Mouse (Mus musculus) neutrophil, adult 83 days (primary cell): ENCODE measurements around the gene Jph2. TPM values are rescaled to one million over a fixed set of nuclear protein-coding genes. Genes with fewer than 3 reads are reported as not detected.

Experiments
- total RNA-seq, 2 experiments: library from RNA; stranded (reverse); gene quantifications; one replicate each; pipeline ENCODE4 v1.2.4; 2023

The Jph2 gene
- under 1 TPM in 1 of 2 experiments, not detected in 1; 0.15 TPM for total RNA-seq

DNA sequence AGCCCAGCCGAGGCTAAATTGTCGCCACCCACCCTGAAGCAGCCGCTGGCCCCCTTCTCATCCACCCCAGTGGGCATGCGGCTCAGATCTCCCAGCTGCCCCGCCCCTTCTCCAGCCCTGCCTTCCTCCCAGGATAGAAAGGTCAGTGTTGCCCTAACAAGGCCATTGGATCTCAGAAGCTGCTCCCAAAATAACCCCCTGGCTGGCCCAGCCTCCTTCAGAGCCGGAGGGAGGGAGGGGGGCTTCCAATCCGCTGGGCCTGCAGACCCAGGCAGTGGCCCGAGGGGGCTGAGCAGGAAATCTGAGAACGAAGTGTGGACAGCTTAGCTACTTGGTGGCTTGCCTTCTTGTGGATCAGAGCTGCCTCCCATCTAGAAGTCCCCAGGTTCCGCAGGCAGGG lies at the start of gene Jph2:
Gene Jph2 (minus strand): TSS at position 89 of the 400 bp plus-strand sequence.

DNA sequence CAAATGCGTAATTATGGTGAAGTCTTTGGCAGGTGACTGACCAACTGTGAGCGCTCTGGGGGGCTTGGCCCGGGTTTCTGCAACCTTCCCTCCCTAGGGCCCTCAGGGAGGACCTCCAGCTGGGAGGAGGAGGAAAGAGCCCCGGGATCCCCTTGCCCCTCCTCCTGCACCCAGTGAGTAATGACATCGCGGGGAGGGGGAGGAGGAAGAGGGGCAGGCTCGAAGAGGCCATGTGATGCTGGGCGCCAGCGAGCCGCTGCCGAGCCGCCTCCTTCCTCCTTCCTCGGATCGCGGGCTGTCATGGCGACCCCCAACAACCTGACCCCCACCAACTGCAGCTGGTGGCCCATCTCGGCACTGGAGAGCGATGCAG lies 40.4 kb upstream of the Jph2 start, which contains the start of gene Gdap1l1:
Gene Gdap1l1 (plus strand): TSS at position 231 of the 373 bp plus-strand sequence.

DNA sequence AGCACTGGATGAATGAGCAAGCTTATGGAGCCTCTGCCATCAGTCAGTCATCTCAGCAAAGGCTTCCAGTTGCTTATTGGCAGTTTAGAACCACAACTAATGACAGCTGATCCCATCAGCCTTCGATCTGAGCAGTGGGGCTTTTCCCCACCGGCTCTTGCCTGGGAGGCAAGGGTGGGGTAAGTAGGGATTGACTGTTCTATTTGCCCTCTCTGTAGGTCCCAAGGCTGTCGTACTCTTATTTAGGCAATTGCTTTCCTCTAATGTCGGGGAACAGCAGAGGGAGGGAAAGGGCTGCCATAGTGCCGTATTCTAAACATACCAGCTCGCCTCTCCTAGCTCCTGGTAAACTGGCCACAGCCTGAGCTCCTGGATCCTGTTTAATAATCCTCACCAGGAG lies 26.8 kb upstream of the Jph2 start, which contains the start of gene Oser1:
Gene Oser1 (minus strand): TSS at position 101 of the 400 bp plus-strand sequence.

Other genes starting within 250 kb of the Jph2 start
- gene Tox2, start 194.9 kb downstream of the Jph2 start, total RNA-seq, result not detected
- 10 to 100 TPM; 66.5 to 74.8 TPM for gene Oser1, start 26.7 kb upstream of the Jph2 start, total RNA-seq
- gene Gdap1l1, start 40.5 kb upstream of the Jph2 start, total RNA-seq, result not detected
- 1 to 10 TPM; 1.0 to 1.9 TPM for gene Fitm2, start 74.6 kb upstream of the Jph2 start, total RNA-seq
- gene R3hdml, start 94.3 kb upstream of the Jph2 start, total RNA-seq, result not detected
- gene Hnf4a, start 108.8 kb upstream of the Jph2 start, total RNA-seq, result not detected
- 10 to 100 TPM; 26.8 to 35.4 TPM for gene Ttpal, start 204.3 kb upstream of the Jph2 start, total RNA-seq
- 100 to 1,000 TPM; 429 to 431 TPM for gene Serinc3, start 247.1 kb upstream of the Jph2 start, total RNA-seq